Mouse (Mus musculus) hindbrain, embryonic 14.5 days (tissue): Measurements from ENCODE around the gene Rasgef1a. TPM values are rescaled to one million over a fixed set of nuclear protein-coding genes. Genes with fewer than 3 reads are reported as not detected.

ENCODE experiments used
- microRNA-seq: library from miRNA; unstranded; fragments of <30 nt; microRNA quantifications from one replicate; pipeline ENCODE4, GENCODE M21; 2016
- polyA plus RNA-seq: library from polyadenylated mRNA; unstranded; fragments of >200 nt; fragmentation: Nextera tagmentation; extraction: Ambion mirVana; gene quantifications from 2 replicates; pipeline ENCODE4 v1.2.1, GENCODE M21; 2014

Rasgef1a gene
- polyA plus RNA-seq, 1 experiment from 2014 or later: 1.5 TPM

Small RNA genes lying within 50 kb of the gene (microRNA-seq; reads per million reads assigned to microRNA genes)
- not detected for gene Mir7044

Other genes with a start within 250 kb of the Rasgef1a start
- gene Zfp637, start 170.3 kb upstream of the Rasgef1a start, polyA plus RNA-seq: 136 and 145 TPM in 2 replicates
- gene Zfp239, start 149.3 kb upstream of the Rasgef1a start, polyA plus RNA-seq: 12.8 and 14.8 TPM in 2 replicates
- gene Hnrnpf, start 111.1 kb upstream of the Rasgef1a start, polyA plus RNA-seq: 254 and 284 TPM in 2 replicates
- gene Fxyd4, start 73.7 kb upstream of the Rasgef1a start, polyA plus RNA-seq: 1.3 and 2.6 TPM in 2 replicates
- 12.7 and 13.3 TPM in 2 replicates for gene Csgalnact2, start 127.7 kb downstream of the Rasgef1a start, polyA plus RNA-seq
- 17.0 and 18.8 TPM in 2 replicates for gene Ret, start 186.3 kb downstream of the Rasgef1a start, polyA plus RNA-seq